Mouse (Mus musculus): ENCODE data around the gene Fhl3. TPM values are rescaled to one million over a fixed set of nuclear protein-coding genes. Genes with fewer than 3 reads are reported as not detected.

Fhl3 gene
- polyA plus RNA-seq, 1 experiment = 2.4 TPM

GRCm38 (mm10) chr4:124675958-124676357 is 24.5 kb upstream of the Fhl3 start:
- H3K4me1 ChIP-seq (ENCODE audit: control insufficient read depth, insufficient read depth, low read length) = 0 out of 2 replicates have a peak, but pooled peaks cover 2% of the 10 kb centered on the region
- TF ChIP-seq CTCF (IDR thresholded peaks at IDR 0.05; ENCODE audit: extremely low read depth, insufficient read depth, low read length) = no peak
- no peak for TF ChIP-seq POLR2A (IDR thresholded peaks at IDR 0.05; ENCODE audit: extremely low read depth, insufficient read depth, low read length)
- H3K4me3 ChIP-seq (ENCODE audit: insufficient read depth, low read length) = no peak overlapping the region
- no peak overlapping the region for H3K27ac ChIP-seq (ENCODE audit: insufficient read depth, low read length)

GRCm38 (mm10) chr4:124682270-124682669 is 18.2 kb upstream of the Fhl3 start:
- TF ChIP-seq POLR2A (IDR thresholded peaks at IDR 0.05; ENCODE audit: extremely low read depth, insufficient read depth, low read length) (no peak), CTCF (IDR thresholded peaks at IDR 0.05; ENCODE audit: extremely low read depth, insufficient read depth, low read length) (peak; percentile 19; the same call in 1 of the 2 replicates)
- Histone ChIP-seq H3K27ac (ENCODE audit: insufficient read depth, low read length) (no peak overlapping the region), H3K4me1 (ENCODE audit: control insufficient read depth, insufficient read depth, low read length) (no peaks in the 10 kb centered on the region), H3K4me3 (ENCODE audit: insufficient read depth, low read length) (no peak overlapping the region)

DNA sequence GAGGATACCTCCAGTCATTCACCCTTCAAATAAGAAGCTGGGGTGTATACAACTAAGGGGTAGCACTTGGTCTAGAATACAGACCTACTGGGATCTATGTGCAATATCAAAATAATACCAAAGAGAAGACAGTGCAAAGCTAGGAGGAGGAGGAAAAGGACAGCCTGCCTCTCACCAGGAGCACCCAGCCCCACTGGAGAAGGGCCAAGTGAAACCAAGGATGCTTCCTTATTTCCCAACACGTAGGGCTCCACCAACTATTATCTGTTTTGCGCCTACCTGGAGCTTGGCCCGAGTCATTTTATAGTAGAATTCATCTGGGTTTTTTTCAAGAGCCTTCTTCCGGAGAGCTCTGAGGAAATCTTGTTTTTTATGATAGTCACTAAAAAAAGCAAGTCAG is 17.0 kb upstream of the Fhl3 start:
- H3K4me3 ChIP-seq (ENCODE audit: insufficient read depth, low read length) = no peak overlapping the region
- no peak overlapping the region for H3K27ac ChIP-seq (ENCODE audit: insufficient read depth, low read length)
- TF ChIP-seq POLR2A (IDR thresholded peaks at IDR 0.05; ENCODE audit: extremely low read depth, insufficient read depth, low read length) (no peak), CTCF (IDR thresholded peaks at IDR 0.05; ENCODE audit: extremely low read depth, insufficient read depth, low read length) (no peak)
- H3K4me1 ChIP-seq (ENCODE audit: control insufficient read depth, insufficient read depth, low read length) = no peaks in the 10 kb centered on the region

DNA sequence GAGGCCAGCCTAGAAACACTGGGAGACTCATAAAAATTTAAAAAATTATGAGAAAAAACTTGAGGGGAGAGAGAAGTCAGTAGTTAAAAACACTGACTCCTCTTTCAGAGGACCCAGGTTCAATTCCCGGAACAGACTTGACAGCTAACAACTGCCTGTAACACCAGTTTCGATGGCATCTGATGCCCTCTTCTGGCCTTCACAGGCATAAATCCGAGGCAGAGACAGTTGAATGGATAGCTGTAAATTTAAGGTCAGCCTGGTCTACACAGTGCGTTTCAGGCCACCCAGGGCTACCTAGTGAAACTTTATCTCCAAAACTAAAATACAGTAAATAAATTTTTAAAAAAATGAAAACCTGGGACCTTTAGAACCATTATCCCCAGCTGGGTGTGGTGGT is 15.5 kb upstream of the Fhl3 start:
- Histone ChIP-seq H3K4me1 (ENCODE audit: control insufficient read depth, insufficient read depth, low read length) (no peaks in the 10 kb centered on the region), H3K4me3 (ENCODE audit: insufficient read depth, low read length) (no peak overlapping the region), H3K27ac (ENCODE audit: insufficient read depth, low read length) (no peak overlapping the region)
- TF ChIP-seq CTCF (IDR thresholded peaks at IDR 0.05; ENCODE audit: extremely low read depth, insufficient read depth, low read length) (peak; percentile 32; the same call in 1 of the 2 replicates), POLR2A (IDR thresholded peaks at IDR 0.05; ENCODE audit: extremely low read depth, insufficient read depth, low read length) (no peak)

GRCm38 (mm10) chr4:124685453-124685852 is 15.0 kb upstream of the Fhl3 start:
- Histone ChIP-seq H3K27ac (ENCODE audit: insufficient read depth, low read length) (no peak overlapping the region), H3K4me1 (ENCODE audit: control insufficient read depth, insufficient read depth, low read length) (no peaks in the 10 kb centered on the region), H3K4me3 (ENCODE audit: insufficient read depth, low read length) (no peak overlapping the region)
- no peak for TF ChIP-seq CTCF (IDR thresholded peaks at IDR 0.05; ENCODE audit: extremely low read depth, insufficient read depth, low read length)
- no peak for TF ChIP-seq POLR2A (IDR thresholded peaks at IDR 0.05; ENCODE audit: extremely low read depth, insufficient read depth, low read length)

GRCm38 (mm10) chr4:124685897-124686402 is 14.6 kb upstream of the Fhl3 start:
- Histone ChIP-seq H3K4me1 (ENCODE audit: control insufficient read depth, insufficient read depth, low read length) (0 out of 2 replicates have a peak, but pooled peaks cover 2% of the 10 kb centered on the region), H3K27ac (ENCODE audit: insufficient read depth, low read length) (no peak overlapping the region), H3K4me3 (ENCODE audit: insufficient read depth, low read length) (no peak overlapping the region)
- TF ChIP-seq POLR2A (IDR thresholded peaks at IDR 0.05; ENCODE audit: extremely low read depth, insufficient read depth, low read length) = no peak
- no peak for TF ChIP-seq CTCF (IDR thresholded peaks at IDR 0.05; ENCODE audit: extremely low read depth, insufficient read depth, low read length)

DNA sequence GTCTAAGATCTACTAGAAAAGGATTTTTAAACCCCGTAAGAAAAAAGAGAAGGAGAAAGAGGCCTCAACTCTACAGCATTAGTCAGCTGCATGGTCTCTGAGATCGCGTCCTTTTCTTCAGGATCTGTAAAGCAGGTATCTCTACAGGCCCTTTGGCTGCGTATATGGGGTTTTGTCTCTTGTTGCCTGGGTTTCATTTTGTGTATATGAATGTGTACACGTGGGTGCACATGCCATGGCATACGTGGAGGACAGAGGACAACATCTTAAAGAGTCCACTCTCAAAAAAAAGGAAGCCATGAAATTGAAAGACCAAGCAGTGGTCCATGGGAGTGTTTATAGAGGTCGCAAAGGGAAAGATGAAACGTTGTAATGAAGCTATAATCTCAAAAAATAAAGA is 9.0 kb upstream of the Fhl3 start:
- Histone ChIP-seq H3K4me1 (ENCODE audit: control insufficient read depth, insufficient read depth, low read length) (0 out of 2 replicates have a peak, but pooled peaks cover 2% of the 10 kb centered on the region), H3K4me3 (ENCODE audit: insufficient read depth, low read length) (no peak overlapping the region), H3K27ac (ENCODE audit: insufficient read depth, low read length) (no peak overlapping the region)
- TF ChIP-seq CTCF (IDR thresholded peaks at IDR 0.05; ENCODE audit: extremely low read depth, insufficient read depth, low read length) = no peak
- TF ChIP-seq POLR2A (IDR thresholded peaks at IDR 0.05; ENCODE audit: extremely low read depth, insufficient read depth, low read length) = no peak

GRCm38 (mm10) chr4:124692416-124692861 is 8.1 kb upstream of the Fhl3 start:
- no peak overlapping the region for H3K27ac ChIP-seq (ENCODE audit: insufficient read depth, low read length)
- no peak for TF ChIP-seq CTCF (IDR thresholded peaks at IDR 0.05; ENCODE audit: extremely low read depth, insufficient read depth, low read length)
- no peak for TF ChIP-seq POLR2A (IDR thresholded peaks at IDR 0.05; ENCODE audit: extremely low read depth, insufficient read depth, low read length)
- H3K4me3 ChIP-seq (ENCODE audit: insufficient read depth, low read length) = peak overlapping the region; percentile 81
- 0 out of 2 replicates have a peak, but pooled peaks cover 2% of the 10 kb centered on the region for H3K4me1 ChIP-seq (ENCODE audit: control insufficient read depth, insufficient read depth, low read length)

DNA sequence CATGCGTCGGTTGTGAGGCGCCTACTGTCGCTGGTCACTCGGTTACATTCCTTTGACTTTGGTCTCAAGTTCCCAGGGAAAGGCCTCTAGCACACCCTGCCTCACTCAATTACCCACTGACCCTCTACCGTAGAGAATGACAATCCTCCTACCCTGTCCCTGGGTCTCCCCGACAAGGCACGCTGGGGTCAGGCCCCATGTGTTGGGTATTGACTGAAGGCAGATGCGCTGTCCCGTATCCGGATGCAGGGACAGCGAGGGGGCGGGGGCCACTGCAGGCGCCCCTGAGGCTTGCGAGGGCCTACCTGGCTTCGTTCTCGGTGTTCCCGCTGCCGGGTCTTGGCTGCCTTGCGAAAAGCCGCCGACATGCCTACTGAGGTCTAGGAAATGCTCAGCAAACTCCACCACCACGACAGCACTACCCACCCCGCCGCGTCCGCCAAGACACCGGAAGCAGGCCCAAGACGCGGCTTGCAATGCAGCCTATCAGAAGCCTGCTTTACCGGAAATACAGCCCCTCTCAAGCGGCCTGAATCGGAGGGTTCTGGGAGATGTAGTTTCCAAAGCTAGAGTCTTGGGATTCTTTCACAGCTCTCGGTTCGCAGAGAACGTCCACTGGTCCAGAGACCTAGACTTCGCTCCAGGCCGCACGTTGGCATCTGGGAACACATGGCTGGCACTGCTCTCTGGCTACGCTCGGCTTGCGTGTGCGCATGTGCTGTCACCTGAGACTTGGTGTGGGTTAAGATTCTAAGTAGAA is 7.2 kb upstream of the Fhl3 start, which contains the start of gene Utp11:
TSS of gene Utp11 (minus strand) at position 466 of the 760 bp plus-strand sequence.
- H3K27ac ChIP-seq (ENCODE audit: insufficient read depth, low read length) = no peak within 1 kb of the TSS
- 0 out of 2 replicates have a peak, but pooled peaks cover 2% of the 10 kb centered on the region for H3K4me1 ChIP-seq (ENCODE audit: control insufficient read depth, insufficient read depth, low read length)
- TF ChIP-seq CTCF (IDR thresholded peaks at IDR 0.05; ENCODE audit: extremely low read depth, insufficient read depth, low read length) (no peak), POLR2A (IDR thresholded peaks at IDR 0.05; ENCODE audit: extremely low read depth, insufficient read depth, low read length) (peak; percentile 64; the same call in 1 of the 2 replicates)
- H3K4me3 ChIP-seq (ENCODE audit: insufficient read depth, low read length) = peak within 1 kb of the TSS; percentile 81
